Mouse (Mus musculus): ENCODE measurements around the gene Igf1r.

DNA sequence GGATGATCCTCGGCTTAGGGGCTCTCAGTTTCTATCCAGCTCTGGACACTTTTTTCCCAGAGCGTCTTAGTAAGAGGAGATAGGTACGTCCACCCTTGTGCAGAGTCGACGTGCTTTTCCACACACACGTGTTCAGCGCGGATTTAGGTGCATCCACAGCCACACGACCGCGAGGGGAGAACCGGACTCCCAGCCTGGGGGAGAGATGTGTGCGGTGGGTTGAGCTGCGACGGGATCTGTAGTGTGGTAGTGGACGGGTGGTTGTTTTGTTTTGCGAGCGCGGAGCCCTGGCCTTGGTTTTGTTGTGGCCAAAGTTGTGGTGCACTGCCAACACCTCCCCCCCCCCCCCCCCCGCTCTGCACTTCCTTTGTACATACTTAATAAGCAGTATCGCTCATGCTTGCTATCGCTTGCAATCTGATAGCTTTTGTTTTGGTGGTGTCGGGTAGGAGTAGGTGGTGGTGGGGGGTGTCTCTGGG, 1.2 kb downstream of the Igf1r start:
- TF ChIP-seq CTCF (IDR thresholded peaks at IDR 0.05; ENCODE audit: low read depth, low read length), result no peak
- TF ChIP-seq GATA1 (IDR thresholded peaks at IDR 0.05; ENCODE audit: borderline replicate concordance, low read length), result no peak
- no peak for TF ChIP-seq TAL1 (conservative IDR thresholded peaks at IDR 0.05; ENCODE audit: low read depth, low read length)
